Comparison of ENCODE assay signal across 15 mouse cellular contexts in genomic region chr8:121995895-121996294, GRCm38 (mm10). TPM values are rescaled to one million over a fixed set of nuclear protein-coding genes. Genes with fewer than 3 reads are reported as not detected.
"Had no signal": no experiment of that assay in that cellular context is flagged by ENCODE, and none has a peak within 500 bp of the region (broad histone marks: within the 10 kb centered on the region; RNA-seq: fewer than 3 reads in every experiment).

No protein-coding gene starts in this region.

- DNase-seq: kidney, adult 11 months; kidney, adult 9 months; layer of hippocampus, adult 9-11 months; layer of hippocampus, postnatal 36 days; thymus, adult 18-20 months; thymus, postnatal 14 days had no signal

- ATAC-seq: midbrain, embryonic 15.5 days had no signal

- H3K9me3 ChIP-seq: limb, embryonic 12.5 days; liver, embryonic 15.5 days; lung, embryonic 15.5 days; megakaryocyte, embryonic 14.5 days; midbrain, embryonic 15.5 days; neural tube, embryonic 12.5 days had no signal

- H3K4me1 ChIP-seq: limb, embryonic 12.5 days; liver, embryonic 15.5 days; lung, embryonic 15.5 days; midbrain, embryonic 15.5 days had no signal

- H3K27me3 ChIP-seq: limb, embryonic 12.5 days; liver, embryonic 15.5 days; lung, embryonic 15.5 days; megakaryocyte, embryonic 14.5 days; midbrain, embryonic 15.5 days; neural tube, embryonic 12.5 days had no signal

- H3K9ac ChIP-seq: limb, embryonic 12.5 days; liver, embryonic 15.5 days; lung, embryonic 15.5 days; midbrain, embryonic 15.5 days; neural tube, embryonic 12.5 days had no signal

- H3K4me3 ChIP-seq: limb, embryonic 12.5 days; liver, embryonic 15.5 days; lung, embryonic 15.5 days; megakaryocyte, embryonic 14.5 days; midbrain, embryonic 15.5 days; neural tube, embryonic 12.5 days had no signal

- H3K27ac ChIP-seq: kidney, postnatal 0 days; limb, embryonic 12.5 days; liver, embryonic 15.5 days; lung, embryonic 15.5 days; macrophage; midbrain, embryonic 15.5 days; neural tube, embryonic 12.5 days had no signal

- H3K4me2 ChIP-seq: limb, embryonic 12.5 days; liver, embryonic 15.5 days; lung, embryonic 15.5 days; midbrain, embryonic 11.5 days; midbrain, embryonic 15.5 days; neural tube, embryonic 12.5 days had no signal

RNA-seq across cellular contexts. Expression of gene Car5a, which starts 51.2 kb away (rescaled TPM):
- polyA plus RNA-seq: lung, embryonic 15.5 days; macrophage had no signal
